Mouse (Mus musculus): Measurements from ENCODE around the gene Lbx2. TPM values are rescaled to one million over a fixed set of nuclear protein-coding genes. Genes with fewer than 3 reads are reported as not detected.
A peak's percentile ranks its signal among the peaks of the same experiment; 100 is the strongest.

The Lbx2 gene
- polyA plus RNA-seq, 1 experiment from 2014 or later: 8.3 TPM

GRCm38 (mm10) chr6:83068706-83069487, 17.3 kb upstream of the Lbx2 start:
- Histone ChIP-seq H3K4me1 (ENCODE audit: control insufficient read depth, insufficient read depth, low read length) (peaks cover 14% of the 10 kb centered on the region), H3K27me3 (ENCODE audit: control insufficient read depth, insufficient read depth, low read length) (peaks cover 93% of the 10 kb centered on the region), H3K9ac (ENCODE audit: low read depth, low read length) (peak overlapping the region; percentile 18; the same call in 1 of the 2 replicates), H3K27ac (ENCODE audit: low read depth, low read length) (no peak overlapping the region), H3K4me3 (ENCODE audit: low read length) (peak overlapping the region; percentile 33), H3K9me3 (ENCODE audit: control insufficient read depth, low read length) (no peaks in the 10 kb centered on the region), H3K4me2 (replicated peaks; ENCODE audit: low read depth, low read length) (peak overlapping the region; percentile 43), H3K36me3 (ENCODE audit: control insufficient read depth, insufficient read depth, low read length) (no peaks in the 10 kb centered on the region)
- ATAC-seq (ENCODE audit: low FRiP score, low TSS enrichment): no peak
- under 1% methylated on average over 78 of the region's 81 CpGs for WGBS

GRCm38 (mm10) chr6:83069488-83070246, 16.5 kb upstream of the Lbx2 start:
- H3K4me1 ChIP-seq (ENCODE audit: control insufficient read depth, insufficient read depth, low read length): peaks cover 14% of the 10 kb centered on the region
- WGBS: under 1% methylated on average over 67 of the region's 69 CpGs
- H3K36me3 ChIP-seq (ENCODE audit: control insufficient read depth, insufficient read depth, low read length): no peaks in the 10 kb centered on the region
- H3K27me3 ChIP-seq (ENCODE audit: control insufficient read depth, insufficient read depth, low read length): peaks cover 94% of the 10 kb centered on the region
- no peaks in the 10 kb centered on the region for H3K9me3 ChIP-seq (ENCODE audit: control insufficient read depth, low read length)
- no peak overlapping the region for H3K27ac ChIP-seq (ENCODE audit: low read depth, low read length)
- peak; percentile 8; the same call in 1 of the 2 replicates for ATAC-seq (ENCODE audit: low FRiP score, low TSS enrichment)
- H3K4me3 ChIP-seq (ENCODE audit: low read length): peak overlapping the region; percentile 33
- H3K9ac ChIP-seq (ENCODE audit: low read depth, low read length): 0 out of 2 replicates have a peak overlapping the region, but pooled peaks have one; percentile 8
- H3K4me2 ChIP-seq (replicated peaks; ENCODE audit: low read depth, low read length): peak overlapping the region; percentile 24

- Histone ChIP-seq H3K27me3 (ENCODE audit: control insufficient read depth, insufficient read depth, low read length) (peaks cover 93% of the 10 kb centered on the region), H3K4me2 (replicated peaks; ENCODE audit: low read depth, low read length) (peak within 1 kb of the TSS; percentile 43), H3K4me1 (ENCODE audit: control insufficient read depth, insufficient read depth, low read length) (peaks cover 14% of the 10 kb centered on the region), H3K9me3 (ENCODE audit: control insufficient read depth, low read length) (no peaks in the 10 kb centered on the region), H3K27ac (ENCODE audit: low read depth, low read length) (no peak within 1 kb of the TSS), H3K4me3 (ENCODE audit: low read length) (peak within 1 kb of the TSS; percentile 33), H3K36me3 (ENCODE audit: control insufficient read depth, insufficient read depth, low read length) (no peaks in the 10 kb centered on the region), H3K9ac (ENCODE audit: low read depth, low read length) (0 out of 2 replicates have a peak within 1 kb of the TSS, but pooled peaks have one; percentile 18)
- WGBS: 1% methylated on average over 10 of the region's 10 CpGs
- ATAC-seq (ENCODE audit: low FRiP score, low TSS enrichment): no peak
These were observed 16.1 kb upstream of the Lbx2 start, which contains the start of gene Tlx2 for GRCm38 (mm10) chr6:83070247-83070310. Gene Tlx2 (minus strand): TSS chr6:83070293.

- peaks cover 14% of the 10 kb centered on the region for H3K4me1 ChIP-seq (ENCODE audit: control insufficient read depth, insufficient read depth, low read length)
- H3K9ac ChIP-seq (ENCODE audit: low read depth, low read length): 0 out of 2 replicates have a peak overlapping the region, but pooled peaks have one; percentile 8
- ATAC-seq (ENCODE audit: low FRiP score, low TSS enrichment): peak; percentile 36; the same call in 1 of the 2 replicates
- H3K9me3 ChIP-seq (ENCODE audit: control insufficient read depth, low read length): no peaks in the 10 kb centered on the region
- H3K27me3 ChIP-seq (ENCODE audit: control insufficient read depth, insufficient read depth, low read length): peaks cover 89% of the 10 kb centered on the region
- H3K36me3 ChIP-seq (ENCODE audit: control insufficient read depth, insufficient read depth, low read length): no peaks in the 10 kb centered on the region
- peak overlapping the region; percentile 33 for H3K4me3 ChIP-seq (ENCODE audit: low read length)
- WGBS: under 1% methylated on average over 55 of the region's 58 CpGs
- H3K27ac ChIP-seq (ENCODE audit: low read depth, low read length): no peak overlapping the region
- peak overlapping the region; percentile 24 for H3K4me2 ChIP-seq (replicated peaks; ENCODE audit: low read depth, low read length)
These were observed 15.6 kb upstream of the Lbx2 start for GRCm38 (mm10) chr6:83070311-83071219.

GRCm38 (mm10) chr6:83071220-83071619, 14.9 kb upstream of the Lbx2 start:
- Histone ChIP-seq H3K4me3 (ENCODE audit: low read length) (peak overlapping the region; percentile 33), H3K4me2 (replicated peaks; ENCODE audit: low read depth, low read length) (no peak overlapping the region), H3K27ac (ENCODE audit: low read depth, low read length) (no peak overlapping the region), H3K27me3 (ENCODE audit: control insufficient read depth, insufficient read depth, low read length) (peaks cover 88% of the 10 kb centered on the region), H3K36me3 (ENCODE audit: control insufficient read depth, insufficient read depth, low read length) (no peaks in the 10 kb centered on the region), H3K9ac (ENCODE audit: low read depth, low read length) (no peak overlapping the region), H3K4me1 (ENCODE audit: control insufficient read depth, insufficient read depth, low read length) (peaks cover 14% of the 10 kb centered on the region), H3K9me3 (ENCODE audit: control insufficient read depth, low read length) (no peaks in the 10 kb centered on the region)
- ATAC-seq (ENCODE audit: low FRiP score, low TSS enrichment): peak; percentile 40; the same call in 1 of the 2 replicates
- under 1% methylated on average over 23 of the region's 24 CpGs for WGBS

GRCm38 (mm10) chr6:83074979-83075378, 11.2 kb upstream of the Lbx2 start:
- no peak for ATAC-seq (ENCODE audit: low FRiP score, low TSS enrichment)
- no peak overlapping the region for H3K9ac ChIP-seq (ENCODE audit: low read depth, low read length)
- 35% methylated on average over 2 of the region's 2 CpGs for WGBS
- no peak overlapping the region for H3K27ac ChIP-seq (ENCODE audit: low read depth, low read length)
- peaks cover 19% of the 10 kb centered on the region for H3K4me1 ChIP-seq (ENCODE audit: control insufficient read depth, insufficient read depth, low read length)
- H3K4me3 ChIP-seq (ENCODE audit: low read length): no peak overlapping the region
- peaks cover 3% of the 10 kb centered on the region; the same call in 1 of the 2 replicates for H3K36me3 ChIP-seq (ENCODE audit: control insufficient read depth, insufficient read depth, low read length)
- H3K27me3 ChIP-seq (ENCODE audit: control insufficient read depth, insufficient read depth, low read length): peaks cover 52% of the 10 kb centered on the region
- H3K9me3 ChIP-seq (ENCODE audit: control insufficient read depth, low read length): no peaks in the 10 kb centered on the region
- no peak overlapping the region for H3K4me2 ChIP-seq (replicated peaks; ENCODE audit: low read depth, low read length)

GRCm38 (mm10) chr6:83077630-83078323, 8.4 kb upstream of the Lbx2 start, which contains the start of gene Pcgf1:
Gene Pcgf1 (plus strand): TSS chr6:83077869.
- peak within 1 kb of the TSS; percentile 97 for H3K4me2 ChIP-seq (replicated peaks; ENCODE audit: low read depth, low read length)
- under 1% methylated on average over 53 of the region's 54 CpGs for WGBS
- peak; percentile 75 for ATAC-seq (ENCODE audit: low FRiP score, low TSS enrichment)
- peaks cover 26% of the 10 kb centered on the region for H3K27me3 ChIP-seq (ENCODE audit: control insufficient read depth, insufficient read depth, low read length)
- peak within 1 kb of the TSS; percentile 75 for H3K4me3 ChIP-seq (ENCODE audit: low read length)
- peak within 1 kb of the TSS; percentile 85 for H3K27ac ChIP-seq (ENCODE audit: low read depth, low read length)
- peaks cover 16% of the 10 kb centered on the region for H3K36me3 ChIP-seq (ENCODE audit: control insufficient read depth, insufficient read depth, low read length)
- peaks cover 11% of the 10 kb centered on the region for H3K4me1 ChIP-seq (ENCODE audit: control insufficient read depth, insufficient read depth, low read length)
- H3K9ac ChIP-seq (ENCODE audit: low read depth, low read length): peak within 1 kb of the TSS; percentile 87
- H3K9me3 ChIP-seq (ENCODE audit: control insufficient read depth, low read length): no peaks in the 10 kb centered on the region

- peaks cover 18% of the 10 kb centered on the region for H3K36me3 ChIP-seq (ENCODE audit: control insufficient read depth, insufficient read depth, low read length)
- H3K4me2 ChIP-seq (replicated peaks; ENCODE audit: low read depth, low read length): peak overlapping the region; percentile 97
- H3K4me3 ChIP-seq (ENCODE audit: low read length): peak overlapping the region; percentile 75
- H3K9me3 ChIP-seq (ENCODE audit: control insufficient read depth, low read length): no peaks in the 10 kb centered on the region
- H3K9ac ChIP-seq (ENCODE audit: low read depth, low read length): peak overlapping the region; percentile 87
- H3K27me3 ChIP-seq (ENCODE audit: control insufficient read depth, insufficient read depth, low read length): peaks cover 22% of the 10 kb centered on the region
- under 1% methylated on average over 46 of the region's 46 CpGs for WGBS
- peaks cover 11% of the 10 kb centered on the region for H3K4me1 ChIP-seq (ENCODE audit: control insufficient read depth, insufficient read depth, low read length)
- H3K27ac ChIP-seq (ENCODE audit: low read depth, low read length): peak overlapping the region; percentile 85
- ATAC-seq (ENCODE audit: low FRiP score, low TSS enrichment): peak; percentile 91
These were observed 7.8 kb upstream of the Lbx2 start for GRCm38 (mm10) chr6:83078324-83078858.

All from kidney, embryonic 14.5 days (tissue).